Mouse (Mus musculus): Measurements from ENCODE around the gene Cyb561d1.
A peak's percentile ranks its signal among the peaks of the same experiment; 100 is the strongest.
"Not testable (repeated sequence)": the region's sequence is repeated elsewhere in the genome, so short reads cannot be mapped to it uniquely, and the experiment has no call there.

Cyb561d1 gene

GRCm38 (mm10) chr3:108200329-108201323 lies at the start of gene Cyb561d1:
Gene Cyb561d1, minus strand, starts transcription at chr3:108201212.
- peak; percentile 89 for DNase-seq

- DNase-seq = no peak
These were observed 45.8 kb upstream of the Cyb561d1 start for GRCm38 (mm10) chr3:108246857-108247256.

- DNase-seq = no peak
These were observed 40.3 kb upstream of the Cyb561d1 start for GRCm38 (mm10) chr3:108241243-108241839.

- DNase-seq = not testable (repeated sequence)
These were observed 36.6 kb upstream of the Cyb561d1 start for GRCm38 (mm10) chr3:108237474-108238102.

GRCm38 (mm10) chr3:108231646-108232045 lies 30.6 kb upstream of the Cyb561d1 start:
- no peak for DNase-seq

- no peak for DNase-seq
These were observed 26.5 kb upstream of the Cyb561d1 start for GRCm38 (mm10) chr3:108227521-108227920.

- DNase-seq = no peak
These were observed 25.7 kb upstream of the Cyb561d1 start, which contains the start of gene Sypl2 for GRCm38 (mm10) chr3:108226558-108227350. Gene Sypl2, minus strand, starts transcription at chr3:108226648.

GRCm38 (mm10) chr3:108225711-108226557 lies 24.9 kb upstream of the Cyb561d1 start:
- no peak for DNase-seq

GRCm38 (mm10) chr3:108220661-108221060 lies 19.6 kb upstream of the Cyb561d1 start:
- no peak for DNase-seq

- no peak for DNase-seq
These were observed 13.7 kb upstream of the Cyb561d1 start for GRCm38 (mm10) chr3:108214734-108215133.

- DNase-seq = no peak
These were observed 11.4 kb upstream of the Cyb561d1 start for GRCm38 (mm10) chr3:108212406-108212805.

GRCm38 (mm10) chr3:108211845-108212244 lies 10.8 kb upstream of the Cyb561d1 start:
- no peak for DNase-seq

- no peak for DNase-seq
These were observed 9.7 kb upstream of the Cyb561d1 start, which contains the start of gene Atxn7l2 for GRCm38 (mm10) chr3:108210771-108211139. Gene Atxn7l2, minus strand, starts transcription at chr3:108210934.

GRCm38 (mm10) chr3:108209946-108210770 lies 9.1 kb upstream of the Cyb561d1 start:
- peak; percentile 95 for DNase-seq

GRCm38 (mm10) chr3:108209536-108209935 lies 8.5 kb upstream of the Cyb561d1 start:
- DNase-seq = no peak

- DNase-seq = no peak
These were observed 8.0 kb upstream of the Cyb561d1 start for GRCm38 (mm10) chr3:108209001-108209400.

GRCm38 (mm10) chr3:108206731-108207375 lies 5.8 kb upstream of the Cyb561d1 start:
- no peak for DNase-seq

- DNase-seq = no peak
These were observed 4.6 kb upstream of the Cyb561d1 start for GRCm38 (mm10) chr3:108205601-108206000.

- DNase-seq = no peak
These were observed 3.5 kb upstream of the Cyb561d1 start for GRCm38 (mm10) chr3:108204470-108204869.
